Mouse (Mus musculus) adrenal gland (tissue): ENCODE data around the gene Dapk2.

ENCODE experiments used
- intact Hi-C: fragments of 180-260 bp; cut with DNase I; formaldehyde crosslinking; loops from one replicate; pipeline ENCODE4 v1.15.1; 2025
- long read RNA-seq, 2 experiments: library from polyadenylated mRNA; unstranded; transcript quantifications; one replicate each; pipeline ENCODE4 v2.0.0; 2020; ENCODE audit warnings: borderline replicate concordance in 1 of 2; ENCODE audit not compliant: insufficient replicate concordance in 1 of 2

Gene Dapk2
- long read RNA-seq, experiment 1, transcript Dapk2-201 (12 exons, 1,772 nt) = major isoform, 6 of 7 reads
- long read RNA-seq, experiment 1, partial matches to known transcripts = 0 of 7 reads
- long read RNA-seq, experiment 1, other reads (novel, unspliced or antisense) = 1 of 7 reads
- long read RNA-seq, experiment 2, transcript Dapk2-201 (12 exons, 1,772 nt) = major isoform, 5 of 8 reads
- long read RNA-seq, experiment 2, partial matches to known transcripts = 2 of 8 reads
- long read RNA-seq, experiment 2, other reads (novel, unspliced or antisense) = 1 of 8 reads

DNA sequence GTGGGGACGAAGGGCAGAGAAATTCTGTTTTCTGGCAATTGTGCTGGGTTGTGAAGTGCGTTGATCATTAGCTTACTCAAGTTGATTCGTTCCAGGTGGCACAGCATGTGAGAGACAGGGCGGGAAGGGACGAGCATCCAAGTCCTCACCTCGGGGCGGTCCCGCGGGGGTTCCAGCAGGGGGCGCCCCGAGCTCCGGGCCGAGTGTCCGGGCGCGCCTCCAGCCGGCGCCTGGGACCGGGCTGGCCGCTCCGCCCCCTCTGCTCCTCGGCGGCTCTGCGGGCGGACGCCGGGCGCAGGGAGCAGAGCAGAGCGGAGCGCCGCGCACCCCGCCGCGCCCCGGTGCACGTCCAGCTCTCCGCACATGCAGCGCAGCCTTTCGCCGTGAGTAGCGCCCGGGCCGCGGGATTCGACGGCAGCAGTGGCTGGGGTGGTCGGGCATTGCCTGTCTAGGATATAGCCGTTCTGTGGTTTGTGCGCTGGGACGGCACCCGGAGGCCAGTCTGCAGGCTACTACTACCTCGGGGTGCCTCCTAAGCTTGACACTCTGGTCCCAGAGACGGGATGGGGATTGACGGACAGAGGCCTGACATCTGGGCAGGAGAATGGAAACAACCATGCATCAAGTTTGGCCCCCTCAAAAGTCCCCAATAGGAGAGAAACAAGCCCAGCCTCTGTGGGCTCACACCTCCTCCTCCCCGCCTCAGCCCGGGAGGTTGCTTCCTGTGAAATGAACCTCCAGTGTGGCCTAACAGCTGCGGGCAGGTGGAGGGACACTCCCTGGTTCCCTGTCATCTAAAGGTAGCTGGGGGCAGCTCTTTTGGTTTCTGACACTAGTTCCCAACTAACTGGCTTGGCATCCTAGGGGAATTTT, at the start of gene Dapk2:
Dapk2 (plus strand) TSS at position 266 of the 873 bp plus-strand sequence.
- intact Hi-C loops = loop anchor here (10.0 kb wide), 1 partner anchor 127 kb away; no protein-coding TSS in a partner anchor

DNA sequence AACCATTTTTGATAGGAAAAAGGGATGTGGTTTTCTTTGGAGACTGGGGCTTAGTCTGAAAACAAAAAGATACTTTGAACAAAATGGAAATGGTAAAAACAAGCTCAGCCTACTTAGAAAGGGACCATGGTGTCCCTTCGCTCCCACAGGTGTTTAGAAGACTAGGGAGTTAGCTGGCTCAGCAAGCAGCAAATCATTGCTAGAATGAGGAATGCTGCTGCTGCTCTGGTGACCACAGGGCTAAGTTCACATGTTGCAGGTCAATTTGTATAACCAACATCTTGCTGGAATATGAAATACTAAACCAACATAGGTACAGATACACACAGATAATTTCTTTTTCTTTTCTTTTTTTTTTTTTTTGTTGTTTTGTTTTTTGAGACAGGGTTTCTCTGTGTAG, 48.4 kb upstream of the Dapk2 start:
- intact Hi-C loops = no loop called here

DNA sequence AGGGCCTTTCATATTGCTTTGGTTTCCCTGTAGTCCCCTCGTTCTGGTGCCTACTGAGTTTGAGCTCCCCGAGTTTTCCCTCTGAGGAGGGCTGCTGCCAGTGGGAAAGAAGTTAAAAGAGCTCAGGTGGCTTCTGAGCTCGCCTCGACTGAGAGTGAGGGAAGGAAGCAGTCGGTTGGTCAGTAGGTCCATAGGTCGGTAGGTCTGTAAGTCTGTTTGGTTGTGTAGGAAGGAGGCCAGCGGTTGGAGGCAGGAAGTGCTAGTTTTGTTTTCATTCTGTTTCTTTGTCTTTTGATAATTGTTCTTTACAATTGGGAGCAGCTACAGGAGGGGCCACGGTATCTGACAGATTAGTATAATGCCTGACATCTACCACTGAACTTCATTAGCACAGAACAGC, 47.9 kb upstream of the Dapk2 start:
- intact Hi-C loops = no loop called here

DNA sequence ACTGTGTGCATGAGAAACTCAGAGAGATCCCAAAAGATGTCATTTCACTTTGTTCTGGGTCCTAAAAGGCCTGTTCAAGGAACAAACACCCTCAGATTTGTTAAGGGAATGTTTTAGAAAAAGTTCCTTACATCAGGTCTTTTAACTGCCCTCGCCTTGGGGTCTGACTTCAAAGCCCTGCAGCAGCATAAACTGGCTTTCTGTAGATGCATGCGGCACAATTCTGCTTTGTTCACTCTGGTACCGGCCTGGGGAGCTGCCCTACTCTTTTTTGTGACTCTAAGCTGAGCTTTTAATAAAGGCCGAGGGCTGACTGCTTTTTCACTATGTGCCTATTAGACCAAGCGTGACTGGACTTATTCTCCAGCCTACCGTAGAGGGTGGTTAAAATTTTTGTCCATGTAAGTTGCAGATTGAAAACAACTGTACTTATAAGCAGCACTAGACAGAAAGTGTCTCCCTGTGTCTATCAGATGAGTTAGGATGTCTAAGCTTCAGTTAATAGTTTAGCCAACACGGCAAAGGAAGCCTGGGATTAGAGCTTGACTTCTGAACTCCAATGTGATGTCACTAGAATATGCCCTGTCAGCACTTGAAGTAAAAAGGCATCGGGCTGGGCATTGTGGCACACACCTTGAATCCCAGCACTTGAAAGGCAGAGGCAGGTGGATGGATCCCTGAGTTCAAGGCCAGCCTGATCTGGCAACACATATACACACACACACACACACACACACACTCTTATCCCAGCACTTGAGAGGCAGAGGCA, 47.2 kb upstream of the Dapk2 start:
- intact Hi-C loops = no loop called here

DNA sequence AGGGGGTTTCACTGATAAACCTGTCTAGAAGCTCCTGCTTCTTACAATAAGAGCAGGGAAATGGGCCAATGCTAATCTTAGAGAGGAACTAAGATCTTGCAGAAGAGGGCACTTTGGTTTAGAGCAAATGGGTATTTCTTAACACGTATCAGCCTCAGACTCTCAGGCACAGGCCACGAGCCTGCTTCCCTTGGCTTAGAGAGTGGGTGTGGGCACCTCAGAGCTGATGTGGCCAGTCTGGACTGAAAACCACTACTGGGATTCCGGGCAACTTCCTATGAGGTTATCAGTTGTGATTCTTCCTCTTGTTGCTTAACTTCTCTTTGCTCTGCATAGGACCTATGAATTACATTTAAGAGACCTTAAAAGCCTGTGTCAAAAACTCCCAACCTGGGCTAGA, 43.7 kb upstream of the Dapk2 start:
- intact Hi-C loops = no loop called here

DNA sequence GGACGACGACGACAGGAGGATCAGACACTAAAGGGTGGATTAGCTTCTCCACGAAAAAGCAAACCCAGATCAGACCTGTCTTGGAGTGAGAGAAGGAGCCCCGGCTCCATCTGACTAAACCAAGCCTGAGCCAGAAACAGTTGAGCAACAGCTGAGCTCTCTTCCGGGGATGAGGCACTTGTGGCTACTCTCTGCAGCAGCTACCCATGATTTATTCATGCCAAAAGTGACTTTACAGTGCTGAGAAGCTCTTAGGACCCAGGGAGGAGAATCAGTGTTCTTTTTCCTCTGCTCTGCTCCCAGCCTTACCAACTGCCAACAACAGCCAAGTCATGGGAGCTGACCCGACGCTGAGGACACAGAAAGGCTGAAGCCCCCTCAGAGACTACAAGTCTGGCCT, 41.1 kb upstream of the Dapk2 start:
- intact Hi-C loops = no loop called here

DNA sequence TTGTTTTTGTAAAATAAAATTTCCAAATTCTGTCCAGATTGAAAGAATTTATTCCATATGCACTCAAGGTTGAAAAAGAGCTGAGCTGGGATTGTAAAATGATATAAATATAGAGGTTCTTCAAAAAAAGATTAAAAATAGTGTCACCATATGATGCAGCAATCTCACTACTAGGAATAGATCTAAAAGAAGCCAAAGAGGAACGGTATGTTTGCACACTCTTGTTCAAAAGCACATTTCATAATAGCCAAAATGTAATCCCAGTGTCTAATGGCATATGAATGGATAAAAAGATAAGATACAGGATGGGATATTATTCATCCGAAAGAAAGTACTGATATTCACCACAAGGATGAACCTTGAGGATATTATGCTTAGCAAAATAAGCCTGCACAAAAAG, 38.5 kb upstream of the Dapk2 start:
- intact Hi-C loops = no loop called here

DNA sequence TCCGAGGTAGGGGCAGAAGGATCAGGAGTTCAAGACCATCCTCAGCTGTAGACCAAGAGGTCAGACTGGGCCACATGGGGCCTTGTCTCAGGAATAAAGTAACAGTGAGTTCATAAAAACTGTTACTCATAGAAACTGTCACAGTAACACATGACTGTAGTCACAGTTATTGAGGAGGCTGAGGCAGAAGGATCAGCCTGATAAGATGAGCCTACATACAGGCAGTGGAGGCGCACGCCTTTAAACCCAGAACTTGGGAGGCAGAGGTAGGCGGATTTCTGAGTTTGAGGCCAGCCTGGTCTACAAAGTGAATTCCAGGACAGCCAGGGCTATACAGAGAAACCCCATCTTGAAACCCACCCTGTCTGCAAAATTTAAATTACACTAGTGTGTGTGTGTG, 37.9 kb upstream of the Dapk2 start:
- intact Hi-C loops = no loop called here

DNA sequence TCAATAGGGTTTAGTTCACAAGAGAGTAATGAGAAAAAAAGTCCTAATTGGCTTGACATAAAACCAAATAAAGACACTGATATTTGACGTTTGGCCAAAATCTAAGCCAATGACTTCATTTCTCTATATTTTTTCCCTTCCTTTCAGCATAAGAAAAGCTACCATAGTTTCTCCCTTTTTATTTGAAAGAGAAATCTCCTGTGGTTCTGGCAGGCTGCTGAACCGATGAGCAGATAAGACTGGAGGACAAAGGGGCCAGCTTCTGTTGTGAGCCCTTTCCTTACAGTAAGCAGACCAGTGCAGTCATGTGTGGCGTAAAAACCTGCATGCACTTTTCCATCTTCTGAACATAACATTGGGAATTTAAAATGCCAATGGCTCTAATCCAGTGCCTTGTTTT, 37.1 kb upstream of the Dapk2 start:
- intact Hi-C loops = no loop called here

DNA sequence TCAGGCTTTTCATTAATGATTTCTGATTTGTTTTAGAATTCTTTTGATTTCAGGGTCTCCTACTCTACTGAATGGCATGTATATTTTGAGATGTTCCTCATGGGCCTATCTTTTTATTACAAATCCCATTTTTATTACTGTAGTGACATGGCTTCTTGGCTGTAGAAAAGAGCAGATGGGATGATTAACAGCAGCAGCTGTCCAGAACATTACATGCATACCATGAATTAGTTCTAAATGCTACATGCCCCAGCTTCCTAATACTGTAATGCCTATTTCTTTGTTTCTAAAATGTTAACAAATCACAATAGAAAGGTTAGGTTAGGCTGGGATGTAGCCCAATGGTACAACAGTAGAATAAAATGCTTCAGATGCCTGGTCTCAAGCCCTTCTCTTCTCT, 36.6 kb upstream of the Dapk2 start:
- intact Hi-C loops = no loop called here

DNA sequence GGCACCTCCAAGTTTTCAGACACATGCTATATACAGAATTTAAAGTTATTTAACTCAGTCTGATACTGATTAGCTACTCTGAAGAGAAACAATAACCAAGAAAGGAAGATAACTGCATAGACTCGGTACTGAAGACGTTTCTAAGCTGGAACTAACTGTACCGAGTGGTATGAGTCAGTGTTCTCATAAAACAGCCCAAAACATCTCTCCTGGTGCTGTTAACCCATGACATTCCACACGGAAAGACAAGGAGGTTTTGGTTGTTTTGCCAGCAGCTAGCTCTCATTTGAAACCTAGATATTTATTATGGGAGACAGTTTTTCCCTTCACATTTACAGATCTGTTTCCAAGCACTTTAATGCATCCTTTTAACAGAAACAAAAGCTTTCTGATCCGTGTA, 34.4 kb upstream of the Dapk2 start:
- intact Hi-C loops = no loop called here

DNA sequence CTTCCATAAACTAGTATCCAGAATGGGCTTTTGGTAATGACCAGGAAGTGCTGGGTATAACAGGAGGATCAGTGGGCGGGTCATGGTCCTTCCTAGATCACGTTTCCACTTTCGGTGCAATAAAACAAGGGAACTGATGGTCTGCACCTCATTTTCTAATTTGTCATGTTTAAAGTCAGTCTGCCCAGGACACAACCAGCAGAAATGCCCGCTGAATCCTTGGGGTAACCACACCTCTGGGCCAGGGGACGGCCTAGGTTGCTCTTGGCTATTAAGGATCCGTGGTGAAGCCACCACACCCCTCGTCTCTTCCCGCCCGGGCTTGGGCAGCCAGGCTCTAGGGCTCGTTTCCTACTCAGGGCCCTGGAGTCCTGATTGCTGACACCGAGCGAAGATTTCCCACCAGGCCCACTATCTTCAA, 33.9 kb upstream of the Dapk2 start:
- intact Hi-C loops = no loop called here

DNA sequence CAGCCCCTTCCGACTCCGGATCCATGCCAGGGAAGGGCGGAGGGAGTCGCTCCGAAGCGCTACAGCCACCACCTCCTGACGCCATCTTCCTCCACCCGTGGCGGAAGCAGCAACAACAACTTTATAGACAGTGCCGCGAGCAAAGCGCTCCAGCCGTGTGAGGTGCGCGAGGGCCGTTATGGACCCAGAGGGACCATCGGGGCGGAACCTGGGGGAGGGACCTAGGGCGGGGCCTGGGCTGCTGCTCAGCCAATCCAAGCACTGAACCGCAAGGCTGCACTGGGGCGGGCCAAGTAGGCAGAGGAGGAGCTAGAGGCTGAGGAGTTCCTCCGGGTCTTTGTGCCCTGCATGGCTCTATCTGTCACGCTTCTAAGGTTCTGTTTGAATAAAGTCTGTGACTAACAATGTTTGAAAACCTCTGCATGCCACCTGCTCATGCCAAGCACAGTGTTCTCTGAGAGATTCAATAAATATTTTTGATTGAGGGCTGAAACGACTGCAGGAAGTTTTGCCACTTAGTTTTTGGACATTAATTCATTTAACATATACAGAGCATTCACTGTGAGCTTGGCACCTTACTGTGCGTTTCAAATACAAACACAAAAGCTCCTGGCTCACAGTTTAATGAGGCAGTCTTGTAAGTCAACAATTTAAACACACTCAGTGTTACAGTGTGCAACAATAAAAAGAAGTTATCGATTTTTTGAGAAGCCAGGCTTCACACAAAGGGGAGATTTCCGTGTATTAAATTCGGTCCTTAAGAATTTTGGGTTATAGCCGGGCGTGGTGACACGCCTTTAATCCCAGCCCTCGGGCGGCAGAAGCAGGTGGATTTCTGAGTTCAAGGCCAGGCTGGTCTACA, 33.1 kb upstream of the Dapk2 start:
- intact Hi-C loops = no loop called here

DNA sequence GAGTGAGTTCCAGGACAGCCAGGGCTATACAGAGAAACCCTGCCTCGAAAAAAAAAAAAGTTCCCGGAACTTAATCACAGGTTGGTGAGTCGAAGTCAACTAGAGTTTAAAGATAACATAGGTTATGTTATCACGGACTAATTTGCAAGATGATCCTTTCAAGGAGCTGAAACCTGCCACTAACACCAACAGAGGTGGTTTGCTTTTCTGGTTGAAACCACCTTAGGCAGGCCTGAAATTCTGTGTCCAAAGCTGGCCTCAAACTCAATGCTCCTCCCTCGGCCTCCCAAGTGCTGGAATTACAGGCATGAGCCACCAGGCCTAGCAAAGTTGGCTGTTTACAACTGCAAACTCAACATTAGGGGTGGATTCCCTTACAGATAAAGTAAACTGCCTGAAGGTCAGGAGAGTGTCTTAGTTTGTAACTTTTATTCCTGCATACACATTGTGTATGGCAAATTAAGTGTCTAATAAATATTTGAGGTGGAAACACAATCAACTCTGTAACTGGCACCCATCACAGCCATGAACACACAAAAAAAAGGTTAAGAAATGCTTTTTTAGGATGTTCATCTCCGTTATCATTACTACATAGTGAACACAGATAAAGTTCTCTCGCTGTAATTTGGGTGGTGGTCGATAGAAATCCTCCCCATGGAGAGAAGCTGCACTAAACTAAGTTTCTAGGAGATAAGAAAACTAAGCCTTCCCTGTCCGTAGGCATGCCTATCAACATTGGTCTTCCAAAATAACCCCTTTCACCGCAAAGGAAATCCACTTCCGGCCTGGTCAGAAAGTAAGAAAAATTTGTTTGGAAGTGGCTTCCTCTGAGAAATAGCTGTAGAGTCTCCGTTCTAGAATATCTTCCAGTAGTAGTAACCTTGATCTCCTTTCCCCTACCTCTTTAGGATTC, 32.2 kb upstream of the Dapk2 start:
- intact Hi-C loops = no loop called here

DNA sequence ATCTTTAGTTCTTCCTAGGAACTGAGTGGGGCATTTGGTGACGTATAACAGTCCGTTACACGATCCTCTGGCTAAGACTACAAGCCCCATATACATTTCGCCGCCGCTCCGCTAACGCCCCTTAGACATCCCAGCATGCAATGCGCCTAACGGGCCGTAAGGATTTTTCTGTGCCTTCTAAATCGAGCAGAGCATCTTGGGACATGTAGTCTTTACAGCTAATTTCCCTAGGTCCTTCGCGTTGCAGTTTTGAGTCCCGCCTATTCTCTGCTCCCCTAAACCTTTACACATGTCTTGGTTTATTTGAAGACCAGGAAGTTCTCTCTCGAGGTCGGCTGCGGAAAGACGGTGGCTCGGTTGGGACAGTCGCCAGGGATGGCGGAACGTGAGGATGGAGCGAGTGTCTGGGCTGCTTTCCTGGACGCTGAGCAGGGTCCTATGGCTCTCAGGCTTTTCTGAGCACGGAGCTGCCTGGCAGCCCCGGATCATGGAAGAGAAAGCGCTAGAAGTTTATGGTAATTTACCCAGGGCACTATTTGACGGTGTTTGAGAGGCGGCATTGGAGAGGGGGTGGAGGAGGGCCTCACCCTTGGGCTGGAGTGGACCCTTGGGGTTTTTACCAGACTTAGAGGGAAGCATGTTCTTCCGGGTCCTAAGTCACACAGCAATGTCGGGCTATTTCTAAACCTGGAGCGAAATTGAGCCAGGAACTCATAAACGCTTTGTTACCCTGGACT, 31.4 kb upstream of the Dapk2 start, which contains the start of the genes Snx1 and Ciao2a:
Snx1 (minus strand) TSS at position 132 of the 737 bp plus-strand sequence.
Ciao2a (plus strand) TSS at position 156 of the 737 bp plus-strand sequence.
- intact Hi-C loops = no loop called here

DNA sequence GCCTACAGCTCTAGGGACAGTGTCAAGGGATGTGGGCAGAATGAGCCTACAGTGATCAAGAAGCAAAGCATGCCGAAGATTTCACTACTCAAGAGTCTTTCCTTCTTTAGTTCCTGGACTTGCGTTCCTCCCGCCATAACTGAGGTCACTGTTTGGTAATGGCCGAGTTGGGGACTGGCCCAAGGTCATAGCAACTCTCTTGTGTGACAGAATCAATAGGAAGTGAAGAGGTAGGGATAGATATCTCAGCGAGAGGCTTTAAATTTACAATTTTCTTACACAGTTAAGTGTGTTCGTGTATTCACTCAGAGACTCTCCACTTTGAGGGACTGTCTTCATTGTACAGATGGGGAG, 30.9 kb upstream of the Dapk2 start:
- intact Hi-C loops = no loop called here

DNA sequence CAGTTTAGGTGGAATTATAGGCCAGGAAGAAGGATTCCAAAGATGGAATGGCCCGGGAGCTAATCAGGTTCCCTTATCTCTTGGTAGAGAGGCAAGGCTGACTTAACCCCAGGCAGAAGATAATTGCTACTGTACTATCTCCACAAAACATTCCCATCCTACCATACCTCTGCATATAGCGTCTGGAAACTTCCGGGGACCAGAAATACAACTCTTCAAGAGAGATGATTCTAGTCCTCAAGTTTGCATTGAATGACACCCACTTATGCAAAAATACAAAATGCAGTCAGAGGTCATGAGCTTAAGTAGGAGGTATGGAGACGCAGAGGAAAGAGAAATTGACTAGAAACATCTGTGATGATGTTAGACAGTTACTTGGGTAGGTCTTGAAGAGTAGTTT, 30.1 kb upstream of the Dapk2 start:
- intact Hi-C loops = no loop called here

DNA sequence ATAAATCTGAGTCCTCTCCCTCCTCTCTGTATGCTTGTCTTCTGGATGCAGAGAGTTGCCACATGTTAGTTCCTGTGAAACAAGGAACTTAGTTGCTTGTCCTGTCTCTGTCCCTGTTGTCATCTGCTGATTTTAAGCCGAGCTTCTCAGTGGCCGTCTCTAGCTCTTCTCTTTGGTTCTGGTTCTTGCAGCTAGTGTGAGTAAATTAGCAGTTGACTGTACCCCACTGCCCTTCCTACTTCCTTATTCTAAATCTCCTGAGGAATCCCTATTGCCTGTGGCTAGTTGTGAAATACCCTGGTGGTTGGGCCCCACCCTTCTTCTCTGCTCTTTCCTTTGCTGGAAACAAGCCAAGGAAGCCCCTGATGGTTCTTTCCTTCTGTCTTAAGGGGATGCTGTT, 26.6 kb upstream of the Dapk2 start:
- intact Hi-C loops = no loop called here

DNA sequence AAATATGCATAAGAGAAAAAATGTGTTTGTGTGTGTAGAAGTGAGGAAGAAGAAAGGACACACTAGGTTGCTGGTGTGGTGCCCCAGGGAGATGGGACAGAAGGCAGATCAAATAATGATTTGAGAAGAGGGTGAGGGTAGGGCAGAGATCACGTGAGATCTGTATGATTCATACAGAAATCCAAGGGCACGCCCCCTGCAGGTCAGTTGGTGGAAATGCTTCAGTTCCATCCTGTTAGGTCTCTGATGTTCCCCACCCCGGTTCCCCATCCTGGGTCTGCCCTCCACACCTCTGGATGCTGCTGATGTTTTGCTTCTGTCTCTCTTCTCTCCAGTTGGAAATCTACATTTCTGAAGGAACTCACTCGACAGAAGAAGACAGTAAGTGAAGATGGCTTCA, 22.1 kb upstream of the Dapk2 start:
- intact Hi-C loops = no loop called here
